Mouse (Mus musculus): ENCODE measurements at regions not wholly inside any gene's neighbourhood (a gene's known extent, or its start where the extent isn't known, plus 50 kb on each side); places are given as distances from the start of the nearest gene placed in this dataset.

DNA sequence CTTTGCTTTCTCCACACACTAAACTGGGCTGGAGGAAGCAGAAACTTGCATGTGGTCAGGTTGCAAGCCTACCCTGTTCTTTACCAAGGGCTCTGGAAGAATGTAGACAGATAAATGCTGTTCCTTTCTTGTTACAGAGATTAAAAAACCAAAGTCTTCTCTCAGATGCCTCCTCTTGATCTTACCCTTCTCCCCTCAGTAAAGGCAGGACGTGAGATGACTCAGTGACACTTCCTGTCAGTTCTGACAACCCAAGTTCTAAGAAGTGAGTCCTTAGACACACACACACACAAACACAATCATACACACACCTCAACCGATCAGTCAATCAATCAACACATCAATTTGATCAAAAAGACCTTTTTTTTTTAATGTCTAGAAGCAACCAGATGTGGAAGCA, 168.8 kb upstream of the Atp2b1 start:
- no peak for ATAC-seq (ENCODE audit: insufficient read depth, low FRiP score, low read depth)
- H3K27ac ChIP-seq: no peak overlapping the region
- WGBS: 68% methylated on average over 2 of the region's 2 CpGs
- no peaks in the 10 kb centered on the region for H3K4me1 ChIP-seq
- H3K9ac ChIP-seq: no peak overlapping the region
- no peaks in the 10 kb centered on the region for H3K27me3 ChIP-seq (replicated peaks)
- no peak overlapping the region for H3K4me3 ChIP-seq (replicated peaks)
- H3K9me3 ChIP-seq: no peaks in the 10 kb centered on the region
- no peaks in the 10 kb centered on the region for H3K36me3 ChIP-seq
- H3K4me2 ChIP-seq: no peak overlapping the region

DNA sequence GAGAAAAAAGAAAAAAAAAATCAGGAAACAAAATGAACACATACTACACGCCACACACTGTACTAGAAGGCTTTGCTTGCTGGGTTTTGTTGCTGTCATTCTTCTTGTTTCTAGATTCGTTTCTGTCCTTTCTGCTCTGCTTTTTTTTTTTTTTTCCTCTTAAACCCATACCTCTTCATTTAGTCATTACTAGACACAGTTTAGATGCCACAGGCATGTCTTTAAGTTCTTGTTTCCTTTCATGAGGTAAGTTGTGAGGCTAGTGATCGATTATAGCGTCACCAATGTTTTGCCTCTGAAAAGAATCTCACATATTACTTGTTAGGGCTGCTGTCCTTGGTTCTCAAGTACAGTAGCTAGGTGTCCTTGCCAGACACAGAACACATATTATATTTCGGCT, 168.3 kb upstream of the Atp2b1 start:
- Histone ChIP-seq H3K4me1 (no peaks in the 10 kb centered on the region), H3K4me3 (replicated peaks) (no peak overlapping the region), H3K9me3 (no peaks in the 10 kb centered on the region), H3K9ac (no peak overlapping the region), H3K4me2 (no peak overlapping the region), H3K36me3 (no peaks in the 10 kb centered on the region), H3K27me3 (replicated peaks) (no peaks in the 10 kb centered on the region), H3K27ac (no peak overlapping the region)
- 90% methylated on average over 5 of the region's 5 CpGs for WGBS
- ATAC-seq (ENCODE audit: insufficient read depth, low FRiP score, low read depth): no peak

DNA sequence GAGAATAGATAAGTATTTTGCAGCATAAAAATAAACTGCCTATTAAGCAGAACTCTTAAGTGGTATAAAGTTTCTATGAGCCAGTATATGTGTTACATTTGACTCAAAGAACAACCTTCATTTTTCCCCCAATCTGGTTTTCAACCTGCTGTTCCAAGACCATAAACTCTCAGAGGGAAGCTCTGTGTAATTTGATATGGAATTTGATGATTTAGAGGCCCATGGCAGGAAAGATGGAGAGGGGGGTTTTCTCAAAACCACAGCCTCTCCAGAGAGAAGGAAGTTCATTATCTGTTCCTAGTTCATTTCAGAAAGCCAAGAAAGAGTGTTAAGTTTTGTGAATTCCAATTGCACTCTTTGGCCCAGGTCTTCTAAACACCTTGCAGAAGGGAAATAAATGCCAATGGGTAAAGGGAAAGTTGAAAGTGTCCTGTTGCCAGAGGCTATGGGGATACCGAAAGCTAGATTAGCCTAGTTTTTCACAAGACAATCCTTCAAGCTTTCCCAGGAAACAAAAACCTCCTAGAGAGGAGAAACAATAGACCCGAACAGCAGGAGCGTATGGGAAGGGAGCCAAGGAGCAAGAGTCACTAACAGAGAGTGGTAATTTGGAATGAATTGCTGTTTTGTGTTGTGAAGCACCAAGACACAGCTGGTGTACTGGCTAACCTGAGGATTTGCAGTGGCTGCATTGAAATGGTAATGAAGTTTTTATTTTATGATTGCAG, 165.2 kb upstream of the Atp2b1 start:
- no peak overlapping the region for H3K27ac ChIP-seq
- 46% methylated on average over 3 of the region's 3 CpGs for WGBS
- no peak overlapping the region for H3K9ac ChIP-seq
- H3K9me3 ChIP-seq: no peaks in the 10 kb centered on the region
- H3K4me1 ChIP-seq: no peaks in the 10 kb centered on the region
- ATAC-seq (ENCODE audit: insufficient read depth, low FRiP score, low read depth): no peak
- no peak overlapping the region for H3K4me2 ChIP-seq
- H3K27me3 ChIP-seq (replicated peaks): no peaks in the 10 kb centered on the region
- no peaks in the 10 kb centered on the region for H3K36me3 ChIP-seq
- no peak overlapping the region for H3K4me3 ChIP-seq (replicated peaks)

DNA sequence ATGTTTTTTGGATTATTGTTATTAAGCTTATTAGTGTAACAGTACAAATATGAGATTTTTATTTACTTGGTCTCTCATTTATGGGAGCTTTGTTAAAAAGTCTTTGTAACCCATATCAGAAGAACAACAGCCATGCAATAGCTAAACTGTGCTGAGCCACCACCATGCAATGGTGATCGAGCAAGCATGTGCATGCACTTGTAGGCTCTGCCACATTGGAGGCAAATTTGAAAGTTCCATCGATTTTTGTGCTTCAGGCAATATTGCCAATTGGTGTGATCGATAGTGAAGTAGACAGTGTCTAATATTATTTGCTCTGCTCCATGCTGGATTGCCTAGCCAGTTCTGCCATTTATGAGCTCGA, 164.6 kb upstream of the Atp2b1 start:
- Histone ChIP-seq H3K9me3 (no peaks in the 10 kb centered on the region), H3K36me3 (no peaks in the 10 kb centered on the region), H3K9ac (no peak overlapping the region), H3K4me2 (no peak overlapping the region), H3K27me3 (replicated peaks) (no peaks in the 10 kb centered on the region), H3K27ac (no peak overlapping the region), H3K4me3 (replicated peaks) (no peak overlapping the region), H3K4me1 (no peaks in the 10 kb centered on the region)
- WGBS: 78% methylated on average over 4 of the region's 4 CpGs
- ATAC-seq (ENCODE audit: insufficient read depth, low FRiP score, low read depth): no peak

DNA sequence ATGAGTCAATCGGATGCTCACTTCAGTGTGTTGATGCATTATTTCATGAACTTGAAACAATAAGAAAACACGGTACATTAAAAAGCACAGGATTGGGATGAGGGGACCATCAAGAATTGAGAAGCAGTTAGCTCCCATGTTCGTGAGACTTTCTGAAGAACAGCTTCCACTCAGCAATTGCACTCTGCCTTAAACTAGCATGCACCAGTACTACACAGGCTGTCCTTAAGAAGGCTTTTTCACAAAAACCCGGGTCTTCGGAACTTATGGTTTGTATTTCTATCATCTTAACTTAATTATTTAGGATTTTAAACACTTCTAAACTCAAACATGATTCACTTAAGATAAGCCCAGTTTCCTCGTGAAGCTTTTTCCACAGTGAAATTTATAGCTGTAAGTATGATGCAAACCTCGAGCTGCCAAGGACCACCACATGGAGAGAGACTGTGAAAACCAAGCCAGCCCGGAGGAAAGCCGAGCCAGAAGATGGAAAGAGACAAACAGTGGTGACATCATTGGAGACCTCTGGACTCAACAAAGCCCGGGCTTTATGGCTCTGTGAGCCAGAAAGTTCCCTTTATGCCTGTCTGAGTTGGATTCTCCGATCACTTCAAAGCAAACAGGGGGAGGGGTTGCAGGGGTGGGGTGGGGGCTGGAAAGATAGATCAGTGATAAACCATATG, 162.7 kb upstream of the Atp2b1 start:
- H3K9me3 ChIP-seq: no peaks in the 10 kb centered on the region
- no peak overlapping the region for H3K9ac ChIP-seq
- no peaks in the 10 kb centered on the region for H3K4me1 ChIP-seq
- H3K27ac ChIP-seq: no peak overlapping the region
- no peaks in the 10 kb centered on the region for H3K27me3 ChIP-seq (replicated peaks)
- 41% methylated on average over 11 of the region's 11 CpGs for WGBS
- H3K4me2 ChIP-seq: no peak overlapping the region
- no peak overlapping the region for H3K4me3 ChIP-seq (replicated peaks)
- ATAC-seq (ENCODE audit: insufficient read depth, low FRiP score, low read depth): peak; percentile 70; the same call in 1 of the 2 replicates
- no peaks in the 10 kb centered on the region for H3K36me3 ChIP-seq

DNA sequence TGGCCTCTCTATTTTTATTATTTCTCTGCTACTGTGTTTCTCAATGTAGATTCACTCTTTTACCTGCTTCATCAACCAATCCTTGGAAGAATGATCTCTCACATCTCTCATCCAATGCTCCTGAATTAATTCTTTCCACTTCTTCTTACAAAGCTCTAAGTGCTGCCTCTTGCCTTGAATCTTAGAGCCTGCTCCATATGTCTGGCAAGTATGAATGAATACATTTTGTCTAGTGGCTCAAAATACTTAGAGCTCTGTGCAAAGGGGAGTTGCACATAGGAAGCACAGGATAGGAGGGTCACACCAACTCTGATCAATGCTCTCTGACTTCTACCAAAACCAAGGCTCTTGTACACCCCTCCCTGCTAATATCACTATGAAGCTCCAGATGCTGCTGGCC, 153.1 kb upstream of the Atp2b1 start:
- no peak overlapping the region for H3K4me3 ChIP-seq (replicated peaks)
- H3K4me1 ChIP-seq: no peaks in the 10 kb centered on the region
- H3K27ac ChIP-seq: no peak overlapping the region
- H3K27me3 ChIP-seq (replicated peaks): no peaks in the 10 kb centered on the region
- no peaks in the 10 kb centered on the region for H3K36me3 ChIP-seq
- no peak overlapping the region for H3K4me2 ChIP-seq
- H3K9me3 ChIP-seq: no peaks in the 10 kb centered on the region
- no peak for ATAC-seq (ENCODE audit: insufficient read depth, low FRiP score, low read depth)
- no peak overlapping the region for H3K9ac ChIP-seq

DNA sequence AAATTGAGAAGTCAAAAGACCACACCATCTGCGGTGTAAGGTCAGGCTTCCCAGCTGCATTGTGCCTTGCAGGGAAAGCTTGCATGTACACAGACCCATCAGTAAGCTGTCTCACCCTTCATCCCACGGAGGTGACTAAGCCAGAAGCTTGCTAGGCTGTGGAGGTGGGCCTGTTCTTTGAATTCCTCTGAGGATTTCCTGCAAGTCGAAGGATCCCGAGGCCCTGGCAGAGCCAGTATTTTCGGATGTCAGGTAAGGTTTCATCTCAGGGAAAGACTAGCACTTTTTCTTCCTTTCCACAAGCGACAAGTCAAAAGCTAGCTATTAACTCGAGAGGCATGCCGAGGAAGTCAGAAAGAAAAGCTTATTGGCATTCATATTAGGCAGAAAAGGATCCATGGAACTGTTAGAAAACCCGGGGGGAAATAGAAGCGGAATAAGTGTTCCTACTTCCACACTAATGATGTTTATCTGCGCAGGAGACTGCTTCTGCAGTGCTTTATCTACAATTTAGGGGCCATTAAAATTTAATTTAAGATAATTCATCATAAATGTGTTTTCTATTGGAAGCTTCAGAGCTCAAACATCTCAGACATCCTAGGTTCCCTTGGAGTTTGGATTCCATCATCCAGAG, 148.3 kb upstream of the Atp2b1 start:
- no peak overlapping the region for H3K27ac ChIP-seq
- ATAC-seq (ENCODE audit: insufficient read depth, low FRiP score, low read depth): no peak
- H3K9ac ChIP-seq: no peak overlapping the region
- H3K27me3 ChIP-seq (replicated peaks): no peaks in the 10 kb centered on the region
- 67% methylated on average over 11 of the region's 11 CpGs for WGBS
- H3K4me3 ChIP-seq (replicated peaks): no peak overlapping the region
- no peaks in the 10 kb centered on the region for H3K36me3 ChIP-seq
- H3K4me1 ChIP-seq: no peaks in the 10 kb centered on the region
- H3K9me3 ChIP-seq: no peaks in the 10 kb centered on the region
- H3K4me2 ChIP-seq: no peak overlapping the region

DNA sequence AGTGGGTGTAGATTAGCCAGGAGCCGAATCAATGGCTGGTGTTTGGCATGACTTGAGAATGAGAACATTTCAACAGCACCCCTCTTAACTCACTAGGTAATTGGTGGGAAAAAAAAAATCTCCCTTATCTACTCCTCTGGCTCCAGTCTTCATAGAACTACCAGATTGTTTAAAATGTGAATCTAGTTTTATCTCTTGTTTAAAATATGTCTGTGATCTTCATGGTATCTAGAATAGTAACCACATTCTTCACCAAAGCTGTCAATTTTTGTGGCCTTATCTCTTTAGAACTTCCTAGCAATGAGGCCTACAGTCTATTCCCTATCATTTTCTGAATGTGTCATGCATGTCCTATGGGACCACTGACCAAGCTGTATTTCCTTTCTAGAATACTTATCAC, 134.4 kb upstream of the Atp2b1 start:
- no peak for ATAC-seq (ENCODE audit: insufficient read depth, low FRiP score, low read depth)
- H3K4me2 ChIP-seq: no peak overlapping the region
- H3K4me3 ChIP-seq (replicated peaks): no peak overlapping the region
- no peak overlapping the region for H3K27ac ChIP-seq
- no peaks in the 10 kb centered on the region for H3K9me3 ChIP-seq
- WGBS: 56% methylated on average over 1 of the region's 1 CpGs
- no peak overlapping the region for H3K9ac ChIP-seq
- no peaks in the 10 kb centered on the region for H3K4me1 ChIP-seq
- H3K36me3 ChIP-seq: no peaks in the 10 kb centered on the region
- H3K27me3 ChIP-seq (replicated peaks): no peaks in the 10 kb centered on the region

DNA sequence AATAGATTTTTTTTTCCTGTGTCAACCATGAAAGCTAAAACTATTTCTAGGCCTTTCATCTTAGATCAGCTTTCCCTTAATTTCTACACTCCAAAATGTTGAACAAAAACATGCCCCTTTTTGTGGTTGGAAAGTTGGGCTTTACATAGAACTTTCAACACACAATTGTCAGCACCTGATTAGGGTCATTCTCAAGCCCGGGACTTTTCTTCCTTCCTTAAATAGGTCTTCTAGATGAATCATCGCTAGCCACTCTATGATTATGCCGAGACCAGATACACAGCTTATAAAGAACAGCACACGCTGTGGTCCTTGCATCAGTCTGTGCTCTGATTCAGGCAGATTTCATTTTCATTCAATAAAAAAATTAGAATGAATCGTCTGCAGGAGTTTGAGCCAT, 133.3 kb upstream of the Atp2b1 start:
- no peak for ATAC-seq (ENCODE audit: insufficient read depth, low FRiP score, low read depth)
- H3K9ac ChIP-seq: no peak overlapping the region
- no peak overlapping the region for H3K27ac ChIP-seq
- WGBS: 77% methylated on average over 5 of the region's 5 CpGs
- no peaks in the 10 kb centered on the region for H3K4me1 ChIP-seq
- no peak overlapping the region for H3K4me3 ChIP-seq (replicated peaks)
- H3K9me3 ChIP-seq: no peaks in the 10 kb centered on the region
- no peaks in the 10 kb centered on the region for H3K27me3 ChIP-seq (replicated peaks)
- no peaks in the 10 kb centered on the region for H3K36me3 ChIP-seq
- H3K4me2 ChIP-seq: no peak overlapping the region

DNA sequence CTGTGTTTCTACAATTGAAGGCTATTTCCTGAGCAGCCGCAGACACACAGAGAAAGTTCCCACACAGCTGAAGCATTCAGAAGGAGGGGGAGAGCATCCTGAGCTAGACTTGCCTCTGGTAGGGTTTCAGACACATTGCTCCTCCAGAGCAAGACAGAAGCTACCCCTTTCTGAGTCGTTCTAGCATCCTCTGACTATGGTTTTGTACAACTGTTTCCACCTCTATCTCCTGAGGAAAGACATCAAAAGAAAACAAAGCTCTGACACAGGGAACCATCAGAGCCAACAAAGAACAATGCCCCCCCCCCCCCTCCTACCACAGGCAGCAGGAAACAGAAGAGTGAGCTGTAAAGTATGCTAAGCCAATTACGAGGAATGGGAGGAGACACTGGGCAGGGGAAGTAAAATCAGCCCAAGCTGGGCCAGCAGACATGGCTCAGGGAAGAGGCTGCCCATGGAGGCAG, 132.3 kb upstream of the Atp2b1 start:
- no peak overlapping the region for H3K27ac ChIP-seq
- ATAC-seq (ENCODE audit: insufficient read depth, low FRiP score, low read depth): 0 out of 2 replicates have a peak, but pooled peaks have one; percentile 27
- WGBS: 36% methylated on average over 3 of the region's 3 CpGs

DNA sequence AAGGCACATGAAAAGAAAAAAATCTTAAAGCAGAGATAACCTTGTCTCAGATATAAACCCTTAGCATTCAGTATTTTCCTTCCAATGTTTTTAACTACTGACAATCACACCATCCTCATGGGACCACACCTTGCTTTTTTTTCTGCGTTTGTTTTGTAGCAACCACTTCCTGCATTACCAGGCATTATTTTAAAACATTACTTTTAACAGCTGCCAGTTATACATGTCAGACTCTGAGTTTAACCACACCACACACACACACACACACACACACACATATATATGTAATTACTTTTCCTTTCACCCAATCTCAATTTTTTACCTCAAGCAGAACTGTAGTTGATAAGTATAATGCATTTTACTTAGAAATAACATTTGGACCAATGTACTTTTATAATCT, 128.8 kb upstream of the Atp2b1 start:
- H3K9me3 ChIP-seq: no peaks in the 10 kb centered on the region
- no peak overlapping the region for H3K4me3 ChIP-seq (replicated peaks)
- H3K9ac ChIP-seq: no peak overlapping the region
- H3K27ac ChIP-seq: no peak overlapping the region
- H3K4me2 ChIP-seq: no peak overlapping the region
- H3K36me3 ChIP-seq: no peaks in the 10 kb centered on the region
- 70% methylated on average over 1 of the region's 1 CpGs for WGBS
- H3K27me3 ChIP-seq (replicated peaks): no peaks in the 10 kb centered on the region
- ATAC-seq (ENCODE audit: insufficient read depth, low FRiP score, low read depth): no peak
- H3K4me1 ChIP-seq: no peaks in the 10 kb centered on the region

More for the DNA sequence above, 132.3 kb upstream of the Atp2b1 start:
- H3K4me1 ChIP-seq: no peaks in the 10 kb centered on the region
- H3K9me3 ChIP-seq: no peaks in the 10 kb centered on the region
- no peak overlapping the region for H3K9ac ChIP-seq
- no peaks in the 10 kb centered on the region for H3K36me3 ChIP-seq
- no peaks in the 10 kb centered on the region for H3K27me3 ChIP-seq (replicated peaks)
- no peak overlapping the region for H3K4me3 ChIP-seq (replicated peaks)
- no peak overlapping the region for H3K4me2 ChIP-seq

DNA sequence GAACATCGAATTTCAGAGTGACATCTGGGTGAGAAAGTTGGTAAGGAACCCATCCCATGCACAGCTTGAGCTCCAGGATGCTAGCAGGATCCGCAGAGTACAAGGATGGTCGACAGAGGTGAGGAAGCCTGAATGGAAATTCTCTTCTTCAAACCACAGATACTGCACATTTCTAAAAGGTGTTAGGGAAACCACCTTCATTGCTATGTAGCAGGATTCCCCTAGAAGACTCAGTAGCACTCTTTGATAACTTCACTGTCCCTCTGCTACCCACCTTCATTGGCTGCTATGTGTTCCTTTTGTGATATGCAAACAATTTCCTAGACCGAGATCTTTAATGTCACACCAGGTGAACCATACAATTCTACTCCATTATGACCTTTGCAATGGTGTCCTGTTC, 128.1 kb upstream of the Atp2b1 start:
- Histone ChIP-seq H3K36me3 (no peaks in the 10 kb centered on the region), H3K9me3 (no peaks in the 10 kb centered on the region), H3K9ac (no peak overlapping the region), H3K4me1 (no peaks in the 10 kb centered on the region), H3K27me3 (replicated peaks) (no peaks in the 10 kb centered on the region), H3K27ac (no peak overlapping the region), H3K4me3 (replicated peaks) (no peak overlapping the region), H3K4me2 (no peak overlapping the region)
- 69% methylated on average over 4 of the region's 4 CpGs for WGBS
- no peak for ATAC-seq (ENCODE audit: insufficient read depth, low FRiP score, low read depth)
